Mouse (Mus musculus) CH12.LX (cell line): ENCODE results near the gene Pxn.

ENCODE experiments used
- CTCF ChIP-seq, 2 experiments: IDR thresholded peaks in 1 of 2; conservative IDR thresholded peaks in 1 of 2; 2 replicates each; pipeline ENCODE4 v1.5.1; 2011 to 2012; ENCODE audit warnings: low read depth in 2 of 2, low read length in 2 of 2, improper control_type of control experiment in 1 of 2, inconsistent platforms in 1 of 2, mild to moderate bottlenecking in 1 of 2, moderate library complexity in 1 of 2
- E2F4 ChIP-seq: IDR thresholded peaks from 2 replicates; pipeline ENCODE4 v1.6.1; 2011; ENCODE audit warnings: low read depth, low read length, improper control_type of control experiment; ENCODE audit not compliant: insufficient replicate concordance
- EP300 ChIP-seq: IDR thresholded peaks from 2 replicates; pipeline ENCODE4 v1.6.1; 2011; ENCODE audit warnings: low read length, improper control_type of control experiment
- ETS1 ChIP-seq: conservative IDR thresholded peaks from 2 replicates; pipeline ENCODE4 v1.6.1; 2012; ENCODE audit warnings: low read depth, mild to moderate bottlenecking, inconsistent platforms, low read length, improper control_type of control experiment, moderate library complexity
- NELFE ChIP-seq: IDR thresholded peaks from 2 replicates; pipeline ENCODE4 v1.6.1; 2011; ENCODE audit warnings: low read depth, low read length, improper control_type of control experiment
- POLR2A ChIP-seq: IDR thresholded peaks from 2 replicates; pipeline ENCODE4 v1.6.1; 2011; ENCODE audit warnings: low read depth, mild to moderate bottlenecking, improper control_type of control experiment, low read length
- POLR2AphosphoS2 ChIP-seq: IDR thresholded peaks from 2 replicates; pipeline ENCODE4 v1.6.1; 2011; ENCODE audit warnings: low read depth, low read length, improper control_type of control experiment
- RAD21 ChIP-seq: IDR thresholded peaks from 2 replicates; pipeline ENCODE4 v1.6.1; 2011; ENCODE audit warnings: low read depth, mild to moderate bottlenecking, low read length, improper control_type of control experiment, moderate library complexity
- UBTF ChIP-seq: IDR thresholded peaks from 2 replicates; pipeline ENCODE4 v1.6.1; 2012; ENCODE audit warnings: low read depth, mild to moderate bottlenecking, inconsistent platforms, low read length, improper control_type of control experiment, moderate library complexity
- ZKSCAN1 ChIP-seq: IDR thresholded peaks from 2 replicates; pipeline ENCODE4 v1.6.1; 2012; ENCODE audit warnings: low read depth, inconsistent platforms, low read length, improper control_type of control experiment, borderline replicate concordance

- no peak for TF ChIP-seq CTCF (conservative IDR thresholded peaks at IDR 0.05 in 1 of 2, IDR thresholded peaks at IDR 0.05 in 1 of 2; ENCODE audit: low read depth in 2 of 2, low read length in 2 of 2)
- TF ChIP-seq EP300, result no peak
- TF ChIP-seq POLR2AphosphoS2, result no peak
- TF ChIP-seq NELFE, result no peak
- TF ChIP-seq RAD21, result no peak
- TF ChIP-seq POLR2A, result no peak
- TF ChIP-seq UBTF, result no peak
- no peak for TF ChIP-seq ETS1
- no peak for TF ChIP-seq E2F4
- no peak for TF ChIP-seq ZKSCAN1
These were observed 20.8 kb upstream of the Pxn start for GRCm38 (mm10) chr5:115485489-115486205.
